Mouse (Mus musculus) heart, adult 9 months (tissue): ENCODE data around the gene Tfb2m.

Experiments
- DNase-seq, 2 experiments: peaks; one replicate each; pipeline ENCODE4 v3.0.0; 2022; ENCODE audit warnings: low spot score in 2 of 2

Gene Tfb2m

GRCm38 (mm10) chr1:179545768-179546550 is at the start of gene Tfb2m, which contains the start of gene Cnst:
Gene Tfb2m (minus strand): TSS chr1:179546267.
Gene Cnst (plus strand): TSS chr1:179546370.
- DNase-seq, result peak; percentile 98 to 99

DNA sequence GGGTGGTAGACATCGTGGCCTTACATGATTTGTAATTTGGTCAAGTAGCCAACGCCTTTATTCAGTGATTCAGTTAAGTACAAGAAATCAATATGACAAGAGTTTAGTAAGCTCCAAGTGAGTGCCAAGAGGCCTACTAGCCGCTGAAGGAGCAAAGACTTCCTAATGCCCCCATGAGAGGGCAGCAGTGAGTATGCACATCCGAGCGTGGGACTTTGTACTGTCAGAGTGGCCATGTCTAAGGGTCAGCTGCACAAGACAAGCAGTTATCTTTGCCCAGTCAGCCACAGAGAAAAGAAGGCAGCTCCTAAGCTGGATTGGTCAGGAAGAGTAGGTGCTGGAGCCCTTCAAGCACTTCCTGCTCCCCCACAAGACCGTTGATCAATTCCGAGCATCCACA is 46.9 kb upstream of the Tfb2m start:
- no peak for DNase-seq

- no peak for DNase-seq
Observed at GRCm38 (mm10) chr1:179592143-179592542, 46.1 kb upstream of the Tfb2m start.

GRCm38 (mm10) chr1:179591639-179592038 is 45.6 kb upstream of the Tfb2m start:
- no peak for DNase-seq

DNA sequence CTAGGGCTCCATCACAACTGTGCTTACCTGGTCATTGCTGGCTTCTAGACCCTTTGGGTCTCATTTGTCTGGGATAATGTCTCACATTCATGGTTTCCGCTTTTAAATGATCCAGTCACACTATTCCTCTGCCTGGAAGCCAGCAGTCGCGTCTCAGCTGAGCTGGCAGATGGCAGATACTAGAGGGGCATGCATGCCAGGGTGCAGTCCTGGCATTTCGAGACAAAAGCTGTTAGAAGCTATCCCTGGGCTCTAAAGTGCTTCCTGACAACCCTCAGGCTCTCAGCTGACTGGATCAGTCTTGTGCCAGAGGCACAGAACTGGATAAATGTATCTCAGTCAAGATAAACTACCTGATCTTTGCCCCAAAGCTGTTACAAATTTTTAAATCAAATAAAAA is 42.2 kb upstream of the Tfb2m start:
- DNase-seq, result peak; percentile 23 to 31

GRCm38 (mm10) chr1:179586430-179587095 is 40.5 kb upstream of the Tfb2m start:
- DNase-seq, result no peak

DNA sequence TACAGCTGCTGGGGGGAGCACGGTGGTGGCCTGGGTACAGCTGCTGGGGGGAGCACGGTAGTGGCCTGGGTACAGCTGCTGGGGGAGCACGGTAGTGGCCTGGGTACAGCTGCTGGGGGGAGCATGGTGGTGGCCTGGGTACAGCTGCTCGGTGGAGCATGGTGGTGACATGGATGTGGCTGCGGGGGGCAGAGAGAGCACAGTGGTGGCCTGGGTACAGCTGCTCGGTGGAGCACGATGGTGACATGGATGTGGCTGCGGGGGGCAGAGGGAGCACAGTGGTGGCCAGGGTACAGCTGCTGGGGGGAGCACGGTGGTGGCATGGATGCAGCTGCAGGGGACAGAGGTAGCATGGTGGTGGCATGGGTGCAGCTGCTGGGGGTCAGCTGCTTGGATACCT is 39.6 kb upstream of the Tfb2m start:
- no peak for DNase-seq

DNA sequence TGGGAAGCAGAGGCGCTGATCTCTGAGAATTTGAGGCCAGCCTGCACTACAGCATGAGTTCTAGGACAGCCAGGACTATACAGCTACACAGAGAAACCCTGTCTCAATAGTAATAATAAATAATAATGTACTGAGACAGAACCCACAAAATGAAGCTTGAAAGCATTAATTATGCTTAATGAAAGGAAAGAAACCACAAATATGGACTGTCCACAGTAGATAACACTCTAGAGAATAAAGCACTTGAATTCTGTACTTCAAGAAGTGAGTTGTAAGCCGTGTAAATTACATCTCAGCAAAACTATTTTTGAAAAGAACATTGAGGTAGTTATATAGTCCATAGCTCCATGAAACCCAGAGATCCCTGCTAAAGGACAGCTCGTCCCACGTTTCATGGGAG is 38.2 kb upstream of the Tfb2m start:
- no peak for DNase-seq

DNA sequence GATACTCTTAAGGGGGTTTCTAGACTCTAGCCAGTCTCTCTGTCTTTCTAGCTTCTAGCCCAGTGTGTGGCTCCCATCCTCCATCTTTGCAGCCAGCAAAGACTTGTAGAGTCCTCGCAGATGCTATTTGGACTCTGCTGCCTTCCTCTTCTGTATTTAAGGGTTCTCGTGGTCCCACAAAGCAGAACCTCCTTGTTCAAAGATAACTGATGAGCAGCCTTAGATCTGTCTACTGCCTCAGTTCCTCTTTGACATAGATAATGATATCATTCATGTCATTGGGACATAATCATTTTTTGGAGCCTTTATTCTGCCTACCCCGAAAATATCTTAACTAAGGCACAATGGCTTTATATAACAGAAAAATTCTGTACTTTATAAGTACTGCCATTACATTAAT is 37.0 kb upstream of the Tfb2m start:
- no peak for DNase-seq

DNA sequence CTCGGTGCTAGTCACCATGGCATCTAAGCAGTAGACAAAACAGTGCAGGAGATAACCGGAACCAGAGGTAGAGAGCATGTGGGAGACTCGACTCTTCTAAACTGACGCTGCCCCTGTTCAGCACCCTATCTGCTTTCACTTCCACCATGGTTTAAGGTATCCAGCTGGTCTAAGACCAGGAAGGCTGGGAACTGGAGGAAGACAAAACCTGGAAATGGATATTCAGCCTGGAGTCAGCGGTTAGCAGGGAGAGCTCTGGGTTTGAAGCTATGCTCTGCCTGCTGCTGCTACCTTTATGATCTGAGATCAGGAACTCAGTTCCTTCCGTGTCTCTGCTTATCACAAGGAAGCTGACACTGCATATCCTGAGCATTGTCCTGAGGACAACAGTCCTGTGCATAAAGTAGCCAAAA is 36.0 kb upstream of the Tfb2m start:
- DNase-seq, result peak; percentile 67 to 73

GRCm38 (mm10) chr1:179581422-179581821 is 35.4 kb upstream of the Tfb2m start:
- no peak for DNase-seq

- DNase-seq, result no peak
Observed at GRCm38 (mm10) chr1:179580200-179580599, 34.1 kb upstream of the Tfb2m start.

- no peak for DNase-seq
Observed at GRCm38 (mm10) chr1:179578625-179579024, 32.6 kb upstream of the Tfb2m start.

DNA sequence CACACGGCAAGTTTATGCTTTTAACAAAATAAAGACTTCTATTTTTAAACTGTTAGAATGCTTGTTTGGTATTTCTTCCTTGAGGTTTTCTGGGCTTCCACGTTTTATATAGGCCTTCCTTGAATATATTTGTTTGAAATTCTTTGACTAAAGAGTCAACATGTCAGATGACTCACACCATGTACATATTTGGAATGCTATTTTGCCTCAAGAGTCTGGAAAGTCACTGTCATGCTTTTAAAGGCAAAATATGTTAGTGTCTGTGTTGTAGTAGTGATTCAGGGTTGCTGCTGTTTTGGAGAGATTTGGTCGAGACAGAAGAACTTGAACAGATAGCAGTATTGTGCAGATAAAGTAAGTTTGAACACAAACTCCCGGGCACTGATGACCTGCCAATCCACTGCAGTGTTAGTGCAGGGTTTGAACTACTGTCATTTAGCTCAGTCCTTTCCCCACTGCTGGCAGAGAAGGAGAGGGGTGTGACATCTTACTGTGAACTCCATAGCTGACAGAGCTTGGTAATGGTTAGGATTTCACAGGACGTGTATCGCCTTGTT is 27.7 kb upstream of the Tfb2m start:
- no peak for DNase-seq

DNA sequence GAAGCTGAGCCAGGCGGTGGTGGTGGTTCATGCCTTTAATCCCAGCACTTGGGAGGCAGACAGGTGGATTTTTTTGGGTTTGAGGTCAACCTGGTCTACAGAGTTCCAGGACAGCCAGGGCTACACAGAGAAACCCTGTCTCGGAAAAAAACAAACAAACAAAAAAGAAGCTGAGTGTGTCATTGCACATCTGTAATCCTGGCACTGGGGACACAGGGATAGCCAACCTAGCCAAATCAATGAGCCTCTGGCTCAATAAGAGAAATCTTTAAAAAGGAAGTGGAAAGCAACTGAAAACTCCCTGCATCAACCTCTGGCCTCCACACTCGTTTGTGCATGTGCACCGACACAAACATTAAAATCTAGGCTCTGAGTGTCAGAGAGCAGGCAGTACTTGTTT is 25.6 kb upstream of the Tfb2m start:
- DNase-seq, result no peak

GRCm38 (mm10) chr1:179570482-179570881 is 24.4 kb upstream of the Tfb2m start:
- no peak for DNase-seq

DNA sequence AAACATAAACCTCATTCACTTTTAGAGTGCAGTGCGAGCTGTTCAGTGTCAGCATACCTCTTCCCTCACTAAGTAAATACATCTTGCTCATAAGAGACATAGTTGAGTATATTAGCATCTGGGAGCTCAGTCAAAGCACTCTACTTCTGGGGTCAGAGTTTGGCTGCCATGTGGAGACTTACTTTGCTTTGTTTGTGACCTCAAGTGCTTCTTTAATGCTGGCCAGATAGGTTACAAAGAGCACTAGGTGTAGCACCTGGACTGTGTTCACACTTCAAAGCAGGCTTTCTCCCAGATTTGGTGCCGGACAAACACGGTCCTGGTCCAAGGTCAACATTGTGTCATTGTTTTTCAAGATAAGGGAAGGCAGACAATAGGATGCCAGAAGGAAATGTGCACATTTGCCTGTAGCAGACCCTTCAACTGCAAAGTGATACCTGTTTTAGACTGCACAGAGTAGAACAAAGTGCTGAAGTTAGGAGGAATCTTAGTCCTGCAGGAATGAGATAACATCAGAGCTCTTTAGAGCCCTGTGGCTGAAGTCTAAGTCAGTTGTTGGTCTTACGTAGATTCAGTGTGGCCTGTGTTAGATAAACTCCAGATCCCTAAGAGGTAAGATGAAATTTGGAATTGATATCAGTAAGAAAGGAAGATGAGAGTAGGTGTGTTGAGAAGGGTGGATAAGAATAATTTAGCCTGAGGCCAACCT is 22.8 kb upstream of the Tfb2m start:
- peak in 1 of 2 experiments; percentile 57 for DNase-seq

DNA sequence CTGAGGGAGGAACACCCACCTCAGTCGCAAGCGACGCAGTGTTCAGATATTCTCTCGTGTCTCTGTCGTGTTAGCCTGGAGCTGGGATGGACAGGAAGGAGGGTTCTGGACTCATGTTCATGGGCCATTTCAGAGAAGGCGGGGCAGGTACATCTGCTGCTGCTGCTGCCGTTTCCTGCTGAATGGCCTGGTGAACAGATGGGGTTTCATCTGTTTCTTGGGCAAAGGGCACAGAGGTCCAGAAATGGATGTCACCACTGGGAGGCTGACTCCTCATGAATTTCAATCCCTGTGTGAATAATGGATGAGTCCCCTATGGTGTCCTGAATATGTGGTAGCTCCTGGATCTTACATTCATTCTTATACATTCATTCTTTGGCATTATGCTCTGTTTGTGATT is 21.5 kb upstream of the Tfb2m start:
- no peak for DNase-seq

GRCm38 (mm10) chr1:179563926-179564325 is 17.9 kb upstream of the Tfb2m start:
- DNase-seq, result no peak

DNA sequence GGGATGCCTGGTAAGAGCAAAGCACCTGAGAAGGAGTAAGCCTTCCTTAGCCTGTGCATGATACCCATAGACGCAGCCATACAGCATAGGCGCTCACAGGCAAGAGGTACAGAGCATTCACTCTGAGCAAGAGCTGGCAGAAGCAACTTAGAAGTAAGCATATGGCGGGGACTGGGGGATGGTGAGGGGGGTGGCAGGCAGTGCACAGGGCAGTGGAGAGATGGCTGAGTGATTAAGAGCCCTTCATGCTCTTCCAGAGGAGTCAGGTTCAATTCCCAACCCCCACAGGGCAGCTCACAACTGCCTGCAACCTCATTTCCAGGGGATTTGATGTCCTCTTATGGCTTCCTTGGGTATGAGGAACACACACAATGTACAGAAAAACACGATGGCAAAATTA is 17.1 kb upstream of the Tfb2m start:
- DNase-seq, result no peak

DNA sequence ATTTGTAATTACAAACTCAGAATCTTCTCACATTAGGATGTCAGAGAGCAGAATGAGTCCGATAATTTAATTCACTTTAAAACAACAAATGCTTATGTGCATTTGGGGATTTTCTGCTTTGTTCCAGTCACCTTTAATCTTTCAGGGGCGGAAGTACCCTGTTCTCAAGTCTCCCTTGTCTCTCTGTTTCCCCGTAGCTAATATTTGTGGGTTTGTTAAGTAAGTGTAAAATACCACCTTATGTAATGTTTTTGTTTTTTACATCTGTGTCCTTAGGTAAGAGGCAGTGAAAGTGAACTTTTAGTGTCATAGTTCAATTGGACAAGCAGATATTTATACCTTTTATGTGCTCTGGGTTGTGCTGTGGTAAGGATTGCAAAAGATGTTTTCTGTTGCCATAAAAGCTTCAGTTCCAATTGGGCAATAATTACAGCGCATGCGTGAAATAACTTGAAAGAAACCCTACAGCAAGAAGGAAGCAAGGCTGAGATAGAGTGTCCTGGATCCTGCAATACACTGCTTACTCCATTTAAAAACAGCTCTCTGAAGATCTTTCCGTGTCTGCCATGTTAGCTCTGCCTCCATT is 14.9 kb upstream of the Tfb2m start:
- no peak for DNase-seq
